Mouse (Mus musculus): ENCODE measurements around the gene 1700015G11Rik. TPM values are rescaled to one million over a fixed set of nuclear protein-coding genes. Genes with fewer than 3 reads are reported as not detected.

Gene 1700015G11Rik
- polyA plus RNA-seq, 1 experiment from 2014 or later, result not detected

GRCm38 (mm10) chr7:52005511-52006295, 9.8 kb downstream of the 1700015G11Rik start, which contains the start of gene Svip:
Gene Svip (minus strand): TSS chr7:52006018.
- Histone ChIP-seq H3K9ac (peak within 1 kb of the TSS; percentile 58), H3K9me3 (no peaks in the 10 kb centered on the region), H3K4me3 (peak within 1 kb of the TSS; percentile 69), H3K27me3 (0 out of 2 replicates have a peak, but pooled peaks cover 2% of the 10 kb centered on the region), H3K4me1 (replicated peaks) (peaks cover 9% of the 10 kb centered on the region), H3K4me2 (peak within 1 kb of the TSS; percentile 80), H3K27ac (replicated peaks) (peak within 1 kb of the TSS; percentile 84), H3K36me3 (no peaks in the 10 kb centered on the region; the same call in 1 of the 2 replicates)
- WGBS, result under 1% methylated on average over 38 of the region's 47 CpGs
- peak; percentile 97 for ATAC-seq (ENCODE audit: low FRiP score, low read depth)

DNA sequence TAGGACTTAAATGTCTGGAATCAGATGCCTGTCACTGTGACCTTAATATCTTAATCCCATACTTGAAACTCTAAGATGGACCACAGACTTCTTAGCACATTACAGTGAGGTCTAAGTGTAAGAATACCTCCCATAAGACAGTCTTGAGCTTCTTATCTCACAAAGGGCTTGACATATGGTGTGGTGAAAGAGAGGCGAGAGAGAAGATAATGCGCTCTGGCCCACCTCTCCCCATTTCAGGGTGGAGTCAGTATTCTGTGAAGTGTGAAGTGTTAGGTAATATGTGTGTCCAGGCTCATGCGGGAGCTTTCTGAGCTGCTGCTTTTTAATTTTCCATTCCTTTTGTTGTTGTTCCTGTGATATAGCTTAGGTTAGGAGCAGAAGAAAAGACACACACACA, 24.5 kb downstream of the 1700015G11Rik start:
- ATAC-seq (ENCODE audit: low FRiP score, low read depth), result 0 out of 2 replicates have a peak, but pooled peaks have one; percentile 19
- H3K4me3 ChIP-seq, result no peak overlapping the region
- H3K4me2 ChIP-seq, result no peak overlapping the region
- H3K27ac ChIP-seq (replicated peaks), result no peak overlapping the region
- H3K9ac ChIP-seq, result no peak overlapping the region
- no peaks in the 10 kb centered on the region for H3K4me1 ChIP-seq (replicated peaks)
- no peaks in the 10 kb centered on the region for H3K36me3 ChIP-seq
- 87% methylated on average over 3 of the region's 3 CpGs for WGBS
- no peaks in the 10 kb centered on the region for H3K9me3 ChIP-seq
- H3K27me3 ChIP-seq, result no peaks in the 10 kb centered on the region

DNA sequence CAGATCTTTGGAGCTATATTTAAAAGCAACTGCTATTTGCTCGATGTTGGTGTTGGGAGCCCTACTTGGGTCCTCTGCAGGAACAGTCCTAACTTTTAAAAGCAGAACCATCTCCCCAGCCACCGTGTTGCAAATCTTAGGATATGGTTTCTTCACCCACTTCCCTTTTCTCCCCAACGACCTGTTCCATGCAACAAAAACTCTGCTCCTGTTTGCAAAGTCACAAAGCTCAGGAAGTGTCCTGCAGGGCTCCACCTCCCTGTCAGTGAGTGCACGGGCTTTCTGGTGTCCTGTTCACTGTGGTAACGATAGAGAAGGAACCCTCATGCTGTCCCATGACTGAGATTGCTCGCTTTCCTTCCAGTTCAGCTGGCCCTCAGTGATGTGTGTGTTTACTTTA, 28.6 kb downstream of the 1700015G11Rik start:
- no peak for ATAC-seq (ENCODE audit: low FRiP score, low read depth)
- no peaks in the 10 kb centered on the region for H3K27me3 ChIP-seq
- no peaks in the 10 kb centered on the region for H3K36me3 ChIP-seq
- H3K9me3 ChIP-seq, result no peaks in the 10 kb centered on the region
- H3K4me2 ChIP-seq, result no peak overlapping the region
- no peak overlapping the region for H3K27ac ChIP-seq (replicated peaks)
- H3K4me3 ChIP-seq, result no peak overlapping the region
- no peaks in the 10 kb centered on the region for H3K4me1 ChIP-seq (replicated peaks)
- H3K9ac ChIP-seq, result no peak overlapping the region
- WGBS, result 78% methylated on average over 6 of the region's 6 CpGs

DNA sequence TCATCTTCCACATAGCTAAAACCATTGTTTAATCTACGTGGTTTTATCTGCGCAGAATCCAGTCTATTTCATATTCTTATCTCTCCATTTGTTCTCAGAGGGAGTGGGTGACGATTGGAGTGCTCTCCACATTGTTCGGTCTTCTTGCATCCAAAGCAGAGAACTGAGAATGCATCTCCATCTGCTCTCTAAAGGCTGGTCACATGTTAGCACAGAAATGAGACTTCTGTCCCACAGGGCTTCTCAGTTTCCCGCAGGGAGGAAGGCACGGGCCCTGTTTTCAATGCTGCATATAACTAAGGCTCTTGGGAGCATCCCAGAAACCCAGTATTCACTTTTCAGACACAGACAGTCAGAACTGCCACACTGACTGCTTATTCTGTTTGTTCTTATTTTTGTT, 29.8 kb downstream of the 1700015G11Rik start:
- H3K9ac ChIP-seq, result no peak overlapping the region
- no peak for ATAC-seq (ENCODE audit: low FRiP score, low read depth)
- H3K4me1 ChIP-seq (replicated peaks), result no peaks in the 10 kb centered on the region
- no peak overlapping the region for H3K4me3 ChIP-seq
- no peak overlapping the region for H3K27ac ChIP-seq (replicated peaks)
- H3K27me3 ChIP-seq, result no peaks in the 10 kb centered on the region
- no peaks in the 10 kb centered on the region for H3K9me3 ChIP-seq
- 80% methylated on average over 6 of the region's 6 CpGs for WGBS
- H3K36me3 ChIP-seq, result no peaks in the 10 kb centered on the region
- no peak overlapping the region for H3K4me2 ChIP-seq

DNA sequence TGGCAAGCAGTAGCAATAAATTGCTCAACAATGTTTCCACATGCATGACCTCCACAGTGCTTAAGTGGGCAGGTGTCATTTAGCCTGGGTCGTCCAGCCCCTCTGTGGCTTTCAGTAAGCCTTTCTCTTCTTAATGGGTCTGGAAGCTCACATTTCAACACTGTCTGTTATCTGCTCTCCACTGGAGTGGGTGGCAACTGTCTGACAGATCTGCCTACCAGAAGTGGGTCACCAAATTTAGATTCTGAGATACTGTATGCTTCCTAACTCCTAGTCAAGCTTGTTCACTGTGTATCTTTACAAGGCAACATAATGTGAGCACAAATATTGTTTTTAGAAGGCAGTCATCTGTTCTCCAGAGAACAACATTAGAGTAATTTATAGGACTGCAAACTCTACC, 33.2 kb downstream of the 1700015G11Rik start:
- Histone ChIP-seq H3K36me3 (no peaks in the 10 kb centered on the region), H3K4me2 (no peak overlapping the region), H3K27me3 (no peaks in the 10 kb centered on the region), H3K4me1 (replicated peaks) (no peaks in the 10 kb centered on the region), H3K27ac (replicated peaks) (no peak overlapping the region), H3K9ac (no peak overlapping the region), H3K4me3 (no peak overlapping the region), H3K9me3 (no peaks in the 10 kb centered on the region)
- no peak for ATAC-seq (ENCODE audit: low FRiP score, low read depth)
- 52% methylated on average over 1 of the region's 1 CpGs for WGBS

DNA sequence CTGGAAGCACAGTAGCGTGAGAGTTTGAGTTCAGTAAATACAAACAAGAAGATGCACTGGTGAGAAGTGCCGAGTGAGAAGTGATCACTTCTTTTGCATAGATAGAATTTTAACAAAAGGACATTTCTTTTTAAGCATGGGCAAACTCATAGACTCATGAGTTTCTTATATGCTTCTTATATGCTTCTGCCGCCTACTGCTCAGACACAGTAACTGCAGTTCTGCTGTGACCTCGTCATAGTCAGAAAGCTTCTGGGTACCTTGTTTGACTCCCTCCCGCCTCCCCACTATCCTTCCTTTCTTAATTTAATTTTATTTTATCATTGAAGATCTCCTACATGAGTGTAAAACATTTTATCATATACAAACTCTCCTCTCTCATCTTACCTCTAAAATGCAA, 36.3 kb downstream of the 1700015G11Rik start:
- Histone ChIP-seq H3K9ac (no peak overlapping the region), H3K36me3 (no peaks in the 10 kb centered on the region), H3K4me2 (no peak overlapping the region), H3K27me3 (no peaks in the 10 kb centered on the region), H3K9me3 (no peaks in the 10 kb centered on the region), H3K27ac (replicated peaks) (no peak overlapping the region), H3K4me1 (replicated peaks) (0 out of 2 replicates have a peak, but pooled peaks cover 6% of the 10 kb centered on the region), H3K4me3 (no peak overlapping the region)
- ATAC-seq (ENCODE audit: low FRiP score, low read depth), result no peak
- 44% methylated on average over 5 of the region's 5 CpGs for WGBS

DNA sequence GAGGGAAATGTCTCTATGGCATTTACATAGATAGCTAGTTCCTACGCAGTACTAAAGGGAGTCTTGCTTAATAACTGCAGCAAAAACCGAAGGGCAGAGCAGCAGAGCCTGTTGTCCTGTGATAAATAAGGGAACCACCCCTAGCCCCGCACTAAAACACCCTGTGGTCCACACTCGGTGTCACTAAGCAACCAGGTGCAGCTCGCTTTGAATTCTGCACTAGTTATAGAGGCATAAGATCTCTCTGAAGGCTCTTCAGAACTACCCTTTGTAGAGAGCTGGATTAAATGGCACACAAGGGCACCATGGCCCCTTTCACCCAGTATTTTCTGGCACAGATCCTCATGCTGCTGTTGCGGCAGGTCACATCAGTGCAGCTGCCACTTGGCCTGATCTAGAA, 40.3 kb downstream of the 1700015G11Rik start:
- H3K27ac ChIP-seq (replicated peaks), result no peak overlapping the region
- no peaks in the 10 kb centered on the region for H3K9me3 ChIP-seq
- H3K9ac ChIP-seq, result no peak overlapping the region
- no peak for ATAC-seq (ENCODE audit: low FRiP score, low read depth)
- no peaks in the 10 kb centered on the region for H3K27me3 ChIP-seq
- peaks cover 13% of the 10 kb centered on the region for H3K4me1 ChIP-seq (replicated peaks)
- H3K36me3 ChIP-seq, result no peaks in the 10 kb centered on the region
- H3K4me3 ChIP-seq, result no peak overlapping the region
- no peak overlapping the region for H3K4me2 ChIP-seq
- WGBS, result 50% methylated on average over 6 of the region's 6 CpGs

GRCm38 (mm10) chr7:51973526-51973925, 42.0 kb downstream of the 1700015G11Rik start:
- H3K4me3 ChIP-seq, result no peak overlapping the region
- no peak overlapping the region for H3K27ac ChIP-seq (replicated peaks)
- no peaks in the 10 kb centered on the region for H3K9me3 ChIP-seq
- H3K36me3 ChIP-seq, result no peaks in the 10 kb centered on the region
- peaks cover 13% of the 10 kb centered on the region for H3K4me1 ChIP-seq (replicated peaks)
- peak; percentile 24; the same call in 1 of the 2 replicates for ATAC-seq (ENCODE audit: low FRiP score, low read depth)
- H3K9ac ChIP-seq, result no peak overlapping the region
- H3K4me2 ChIP-seq, result no peak overlapping the region
- 56% methylated on average over 2 of the region's 2 CpGs for WGBS
- H3K27me3 ChIP-seq, result no peaks in the 10 kb centered on the region

- H3K9me3 ChIP-seq, result no peaks in the 10 kb centered on the region
- ATAC-seq (ENCODE audit: low FRiP score, low read depth), result peak; percentile 52
- no peak overlapping the region for H3K4me3 ChIP-seq
- no peak overlapping the region for H3K4me2 ChIP-seq
- H3K27me3 ChIP-seq, result no peaks in the 10 kb centered on the region
- 0 out of 2 replicates have a peak overlapping the region, but pooled peaks have one; percentile 8 for H3K27ac ChIP-seq (replicated peaks)
- 57% methylated on average over 5 of the region's 5 CpGs for WGBS
- H3K36me3 ChIP-seq, result no peaks in the 10 kb centered on the region
- no peak overlapping the region for H3K9ac ChIP-seq
- H3K4me1 ChIP-seq (replicated peaks), result peaks cover 13% of the 10 kb centered on the region
These were observed 42.4 kb downstream of the 1700015G11Rik start for GRCm38 (mm10) chr7:51973091-51973490.

DNA sequence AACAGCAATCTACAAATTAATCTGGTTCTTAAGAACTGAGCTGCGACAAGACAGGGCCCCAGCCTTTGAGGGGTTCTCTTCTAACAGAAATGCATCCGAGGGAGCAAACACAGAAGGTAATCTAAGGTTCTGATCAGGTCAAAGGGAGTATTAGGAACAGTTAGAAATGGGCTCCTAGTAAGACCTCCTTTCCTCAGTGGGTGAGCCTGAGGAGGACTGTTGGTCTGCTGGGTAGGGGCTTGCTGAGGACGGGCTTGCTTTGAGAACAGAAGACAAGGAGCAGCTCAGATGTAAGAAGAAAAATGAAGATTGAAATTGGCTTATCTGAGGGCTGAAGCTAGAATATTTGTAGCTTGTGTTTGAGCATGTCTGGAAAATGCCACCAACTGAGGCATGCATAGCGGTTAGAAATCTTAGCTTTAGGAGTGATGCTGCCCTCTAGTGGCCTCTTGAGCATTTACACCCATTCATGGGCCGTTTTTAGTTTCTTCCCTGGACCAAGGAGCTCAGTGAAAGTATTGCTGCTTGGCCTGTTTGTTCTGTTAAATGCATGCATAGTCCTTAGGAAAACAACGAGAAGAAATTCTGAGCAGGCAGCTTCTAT, 43.2 kb downstream of the 1700015G11Rik start:
- Histone ChIP-seq H3K4me2 (no peak overlapping the region), H3K9me3 (no peaks in the 10 kb centered on the region), H3K27me3 (no peaks in the 10 kb centered on the region), H3K27ac (replicated peaks) (peak overlapping the region; percentile 48; the same call in 1 of the 2 replicates), H3K9ac (0 out of 2 replicates have a peak overlapping the region, but pooled peaks have one; percentile 16), H3K36me3 (no peaks in the 10 kb centered on the region), H3K4me3 (no peak overlapping the region), H3K4me1 (replicated peaks) (peaks cover 13% of the 10 kb centered on the region)
- ATAC-seq (ENCODE audit: low FRiP score, low read depth), result peak; percentile 57
- WGBS, result 27% methylated on average over 6 of the region's 6 CpGs

DNA sequence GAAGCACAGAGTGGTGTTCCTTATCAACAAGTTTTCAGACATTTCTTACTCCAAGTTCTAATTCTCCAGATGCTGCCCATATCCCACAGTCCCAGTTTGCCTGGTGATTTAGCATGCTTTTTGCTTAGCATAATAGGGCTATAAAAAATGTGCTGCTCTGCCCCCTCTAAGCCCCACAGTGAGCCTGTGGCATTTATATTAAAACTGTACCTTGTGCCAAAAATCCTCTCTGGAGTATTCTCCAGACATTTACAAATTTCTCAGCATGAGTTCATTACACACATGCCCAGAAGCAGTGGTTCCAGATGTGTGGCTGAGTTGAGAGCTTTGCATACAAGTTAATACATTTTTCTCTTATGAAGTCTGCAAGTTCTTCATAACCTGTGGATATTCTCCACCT, 46.1 kb downstream of the 1700015G11Rik start:
- Histone ChIP-seq H3K9me3 (no peaks in the 10 kb centered on the region), H3K4me1 (replicated peaks) (peaks cover 7% of the 10 kb centered on the region), H3K36me3 (no peaks in the 10 kb centered on the region), H3K4me3 (no peak overlapping the region), H3K9ac (no peak overlapping the region), H3K27me3 (no peaks in the 10 kb centered on the region), H3K27ac (replicated peaks) (no peak overlapping the region), H3K4me2 (no peak overlapping the region)
- no peak for ATAC-seq (ENCODE audit: low FRiP score, low read depth)

- H3K36me3 ChIP-seq, result no peaks in the 10 kb centered on the region
- no peaks in the 10 kb centered on the region for H3K27me3 ChIP-seq
- no peak overlapping the region for H3K27ac ChIP-seq (replicated peaks)
- ATAC-seq (ENCODE audit: low FRiP score, low read depth), result no peak
- no peak overlapping the region for H3K9ac ChIP-seq
- 80% methylated on average over 4 of the region's 4 CpGs for WGBS
- no peak overlapping the region for H3K4me2 ChIP-seq
- no peak overlapping the region for H3K4me3 ChIP-seq
- no peaks in the 10 kb centered on the region for H3K9me3 ChIP-seq
- H3K4me1 ChIP-seq (replicated peaks), result peaks cover 3% of the 10 kb centered on the region
These were observed 47.9 kb downstream of the 1700015G11Rik start for GRCm38 (mm10) chr7:51967581-51967980.

Measured in hindbrain, embryonic 15.5 days (tissue).